Mouse (Mus musculus) heart, postnatal 0 days (tissue): ENCODE measurements around the gene Vsnl1.

Experiments
- CTCF ChIP-seq: IDR thresholded peaks from 2 replicates; pipeline ENCODE4 v1.5.1; 2016; ENCODE audit warnings: antibody characterized with exemption, control low read depth, low read depth
- EP300 ChIP-seq: IDR thresholded peaks from 2 replicates; pipeline ENCODE4 v1.6.1; 2016; ENCODE audit warnings: antibody characterized with exemption, low read depth

- TF ChIP-seq CTCF, result no peak
- no peak for TF ChIP-seq EP300
Measured at GRCm38 (mm10) chr12:11349870-11350269, 86.5 kb downstream of the Vsnl1 start.
